Mouse (Mus musculus): ENCODE measurements around the gene Asb6. TPM values are rescaled to one million over a fixed set of nuclear protein-coding genes. Genes with fewer than 3 reads are reported as not detected.

The Asb6 gene
- total RNA-seq, 2 experiments from 2014 or later = 33.7 to 34.9 TPM

DNA sequence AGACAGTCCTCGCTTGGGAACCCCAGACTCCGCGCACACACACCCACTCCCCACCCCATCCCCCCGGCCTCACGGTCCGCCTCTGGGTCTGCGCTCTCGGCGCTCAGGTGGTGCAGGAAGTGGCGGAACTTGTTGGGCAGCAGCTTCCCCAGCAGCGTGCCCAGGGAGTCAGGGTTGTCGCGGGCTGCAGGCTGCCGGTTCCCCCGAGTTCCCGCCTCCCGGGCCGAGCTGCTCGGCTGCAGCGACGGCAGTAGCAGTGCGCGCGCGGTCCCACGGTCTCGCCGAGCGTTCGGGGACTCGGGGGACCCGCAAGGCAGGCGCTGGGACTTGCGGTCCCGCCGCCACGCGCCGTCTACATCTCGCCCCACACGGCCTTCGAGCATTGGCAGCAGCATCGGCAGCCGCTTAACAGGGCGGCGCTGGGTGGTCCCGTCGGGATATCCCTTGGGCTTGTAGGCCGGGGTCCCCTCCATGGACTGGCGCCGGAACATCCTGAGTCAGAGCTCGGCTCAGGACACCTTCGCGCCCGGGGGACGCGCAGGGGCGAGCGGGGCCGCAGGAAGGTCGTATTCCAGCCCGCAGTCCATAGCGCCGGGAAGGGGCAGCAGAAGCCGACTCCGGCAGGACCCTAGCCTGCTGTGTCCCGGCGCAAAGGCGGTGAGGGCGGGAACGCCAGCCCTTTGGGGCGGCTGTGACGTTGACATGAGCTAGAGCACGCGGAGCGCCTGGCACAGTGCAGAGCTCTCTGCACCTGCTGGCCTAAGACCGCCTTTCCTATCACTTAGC, 28.9 kb downstream of the Asb6 start:
- no peak for DNase-seq (ENCODE audit: low spot score in 2 of 2)

DNA sequence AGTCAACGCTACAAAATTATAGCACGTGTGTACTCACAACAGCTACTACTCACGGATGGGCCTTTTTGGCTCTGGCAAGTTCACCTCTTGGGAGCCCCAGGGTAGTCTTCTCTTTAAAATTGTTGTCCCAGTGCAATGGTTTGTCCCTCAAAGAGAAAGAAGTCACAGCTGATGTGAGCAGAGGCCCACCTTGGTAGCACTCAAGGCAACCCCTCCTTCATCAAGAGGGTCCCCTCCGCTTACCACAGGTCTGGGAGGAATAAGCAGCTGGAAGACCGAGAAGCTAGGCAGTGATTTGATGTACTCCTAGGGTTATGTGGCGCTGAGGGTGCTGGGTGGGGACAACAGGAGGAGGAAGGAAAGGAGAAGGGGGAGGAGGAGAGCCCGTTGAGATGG, 29.5 kb downstream of the Asb6 start:
- DNase-seq (ENCODE audit: low spot score in 2 of 2) = no peak

DNA sequence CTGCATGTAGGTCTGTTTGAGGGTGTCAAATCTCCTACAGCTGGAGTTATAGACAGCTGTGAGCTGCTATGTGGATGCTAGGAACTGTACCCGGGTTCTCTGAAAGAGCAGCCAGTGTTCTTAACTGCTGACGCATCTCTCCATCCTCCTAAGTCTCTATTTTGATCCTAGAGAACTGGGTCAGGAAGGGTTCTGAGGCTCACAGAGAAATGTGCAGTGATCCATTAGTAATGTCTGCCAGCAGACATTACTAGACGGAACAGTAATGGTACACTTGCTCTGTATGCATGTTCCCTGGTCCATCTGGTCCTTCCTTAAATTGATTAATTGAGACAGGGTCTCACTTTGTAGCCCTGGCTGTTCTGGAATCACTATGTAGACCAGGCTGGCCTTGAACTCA, 30.7 kb downstream of the Asb6 start:
- DNase-seq (ENCODE audit: low spot score in 2 of 2) = no peak

DNA sequence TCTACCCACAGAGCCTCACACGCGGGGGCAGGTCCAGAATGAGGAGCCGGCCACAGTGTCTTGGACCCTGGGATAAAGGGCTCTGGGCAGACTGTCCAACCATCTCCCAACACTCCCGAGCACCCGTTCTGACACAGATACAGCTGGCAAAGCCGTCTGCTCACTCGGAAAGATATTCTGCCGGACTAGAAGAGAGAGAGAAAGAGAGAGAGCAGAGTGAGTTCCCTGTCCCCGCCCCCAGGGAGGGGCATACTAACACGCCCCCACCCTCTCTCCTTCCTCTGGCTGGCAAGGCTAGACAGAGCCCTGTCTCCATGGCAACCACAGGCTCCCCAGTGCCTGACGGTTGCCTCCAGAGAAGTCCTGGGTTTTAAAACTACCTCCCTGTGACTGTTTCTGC, 33.8 kb downstream of the Asb6 start:
- DNase-seq (ENCODE audit: low spot score in 2 of 2) = peak; percentile 73 to 93

DNA sequence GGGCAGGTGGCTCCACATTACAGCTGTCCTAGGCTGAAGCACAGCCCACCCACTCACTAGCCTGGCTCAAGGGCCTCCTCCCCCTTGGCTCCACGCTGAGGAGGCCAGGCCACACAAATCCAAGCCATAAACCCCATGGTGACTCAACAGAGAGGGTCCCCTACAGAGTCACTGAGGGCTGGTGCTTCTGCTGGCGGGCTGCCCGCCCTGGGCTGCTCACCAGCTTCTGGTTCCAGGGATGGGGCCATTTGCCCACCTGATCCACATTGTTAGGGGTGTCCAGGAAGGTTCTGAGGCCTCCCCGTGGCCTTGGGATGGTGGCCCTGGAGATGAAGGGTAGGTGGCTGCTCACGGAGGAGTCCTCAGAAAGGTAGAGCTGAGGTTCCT, 34.3 kb downstream of the Asb6 start:
- no peak for DNase-seq (ENCODE audit: low spot score in 2 of 2)

DNA sequence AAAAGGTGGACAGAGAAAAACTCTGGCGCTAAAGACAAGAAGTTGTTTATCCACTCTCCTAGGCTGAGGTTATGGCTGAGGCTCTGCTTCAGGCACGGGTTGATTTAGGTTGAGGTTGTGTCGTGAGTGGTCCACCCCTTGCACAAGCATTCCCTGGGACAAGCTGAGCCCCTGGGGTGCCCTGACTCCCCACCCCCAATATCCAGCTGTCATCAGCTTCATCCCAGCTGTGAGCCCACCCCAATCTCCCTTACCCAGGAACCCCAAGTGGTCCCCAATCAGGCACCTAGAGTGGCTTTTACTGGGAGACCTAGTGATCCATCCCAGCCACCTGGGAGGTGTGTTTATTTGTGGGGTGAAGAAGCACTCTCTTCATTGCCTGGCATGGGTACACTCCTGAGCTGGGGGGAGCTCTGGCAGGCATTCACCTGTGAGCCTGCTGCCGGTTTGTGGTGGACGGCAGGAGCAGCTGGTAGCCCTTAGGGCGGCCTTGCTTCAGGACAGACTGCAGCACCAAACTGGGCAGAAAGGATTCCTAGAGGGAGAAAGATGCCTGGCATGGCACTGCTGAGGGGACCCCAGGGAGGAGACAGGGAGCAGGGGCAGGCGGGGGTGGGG, 34.8 kb downstream of the Asb6 start:
- DNase-seq (ENCODE audit: low spot score in 2 of 2) = no peak

DNA sequence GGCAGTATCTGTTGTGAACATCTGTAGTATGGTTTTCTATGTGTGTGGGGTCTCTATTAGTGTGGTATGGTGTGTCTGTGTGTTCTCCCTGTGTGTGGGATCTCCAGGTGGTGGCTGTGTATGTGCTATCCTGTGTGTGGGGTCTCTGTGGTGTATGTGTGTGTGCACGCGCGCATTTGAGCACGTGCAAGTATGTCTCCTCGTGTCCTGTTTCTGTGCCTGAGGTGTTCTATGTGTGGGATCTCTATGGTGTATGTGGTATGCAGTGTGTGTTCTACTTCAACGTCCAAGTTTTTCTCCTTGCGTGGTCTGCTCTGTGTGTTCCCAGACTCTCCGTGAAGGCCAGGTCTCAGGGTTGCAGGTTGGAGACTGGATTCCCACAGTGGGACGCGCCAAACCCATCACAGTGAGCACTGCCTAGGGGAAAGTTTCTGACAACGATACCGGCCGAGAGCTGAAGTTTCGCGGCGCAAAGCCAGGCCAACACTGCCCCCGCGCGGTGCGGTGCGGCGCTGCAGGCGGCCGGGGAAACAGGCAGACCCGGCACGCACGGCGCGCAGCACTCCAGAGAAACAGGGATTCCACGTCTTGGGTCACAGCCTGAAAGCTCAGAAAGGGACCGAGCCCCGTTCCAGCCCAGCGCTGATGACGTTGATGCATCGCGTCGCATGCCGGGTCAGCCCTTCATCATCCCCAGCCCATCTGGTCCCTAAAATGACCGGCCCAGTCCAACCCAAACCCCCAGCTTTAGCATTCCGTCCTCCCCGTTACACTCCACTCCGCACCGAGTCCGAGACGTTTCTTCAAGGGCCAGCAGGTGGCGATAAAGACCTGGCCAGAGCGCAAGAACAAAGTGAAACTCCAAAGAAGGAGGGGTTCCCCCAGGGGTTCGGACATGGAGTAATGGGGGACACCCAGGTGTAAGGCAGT, 35.7 kb downstream of the Asb6 start:
- DNase-seq (ENCODE audit: low spot score in 2 of 2) = peak; percentile 97 to 99

DNA sequence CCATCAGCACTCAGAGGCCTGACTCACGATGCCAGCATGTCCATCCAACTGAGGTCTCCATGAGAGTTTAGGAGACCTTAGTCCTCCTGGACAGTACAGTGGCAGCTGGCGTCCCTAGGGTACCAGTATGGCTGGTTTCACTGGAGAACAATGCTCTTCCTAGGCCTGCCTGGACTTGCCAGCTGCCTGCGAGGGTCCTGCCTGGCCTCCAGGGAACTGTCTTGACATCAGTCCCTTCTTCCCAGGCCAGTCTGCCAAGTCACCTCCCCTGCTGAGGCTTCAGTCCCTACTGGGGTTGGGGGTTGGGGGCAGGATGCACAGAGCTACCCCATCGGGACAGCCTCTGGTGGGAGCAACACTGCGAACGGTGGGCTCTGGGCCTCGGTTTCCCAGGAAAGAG, 38.1 kb downstream of the Asb6 start:
- DNase-seq (ENCODE audit: low spot score in 2 of 2) = no peak

DNA sequence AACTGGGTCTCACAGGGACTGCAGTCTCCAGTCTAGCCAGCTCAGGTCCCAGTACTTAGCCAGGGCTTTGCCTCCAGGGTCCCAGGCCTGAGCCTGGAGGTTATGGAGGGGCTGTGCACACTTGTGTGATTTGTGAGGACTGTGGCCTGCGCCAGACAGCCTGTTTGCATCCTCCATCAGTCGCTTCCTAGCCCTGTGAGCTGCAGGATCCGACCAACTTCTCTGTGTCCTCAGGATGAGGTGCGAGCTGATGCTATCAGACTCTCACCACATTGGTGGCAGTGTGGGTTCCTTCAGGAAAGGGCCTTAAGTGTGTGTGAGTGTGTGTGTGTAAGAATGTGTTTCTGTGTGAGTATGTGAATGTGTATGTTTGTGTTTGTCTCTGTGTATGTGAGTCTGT, 42.7 kb downstream of the Asb6 start:
- no peak for DNase-seq (ENCODE audit: low spot score in 2 of 2)

DNA sequence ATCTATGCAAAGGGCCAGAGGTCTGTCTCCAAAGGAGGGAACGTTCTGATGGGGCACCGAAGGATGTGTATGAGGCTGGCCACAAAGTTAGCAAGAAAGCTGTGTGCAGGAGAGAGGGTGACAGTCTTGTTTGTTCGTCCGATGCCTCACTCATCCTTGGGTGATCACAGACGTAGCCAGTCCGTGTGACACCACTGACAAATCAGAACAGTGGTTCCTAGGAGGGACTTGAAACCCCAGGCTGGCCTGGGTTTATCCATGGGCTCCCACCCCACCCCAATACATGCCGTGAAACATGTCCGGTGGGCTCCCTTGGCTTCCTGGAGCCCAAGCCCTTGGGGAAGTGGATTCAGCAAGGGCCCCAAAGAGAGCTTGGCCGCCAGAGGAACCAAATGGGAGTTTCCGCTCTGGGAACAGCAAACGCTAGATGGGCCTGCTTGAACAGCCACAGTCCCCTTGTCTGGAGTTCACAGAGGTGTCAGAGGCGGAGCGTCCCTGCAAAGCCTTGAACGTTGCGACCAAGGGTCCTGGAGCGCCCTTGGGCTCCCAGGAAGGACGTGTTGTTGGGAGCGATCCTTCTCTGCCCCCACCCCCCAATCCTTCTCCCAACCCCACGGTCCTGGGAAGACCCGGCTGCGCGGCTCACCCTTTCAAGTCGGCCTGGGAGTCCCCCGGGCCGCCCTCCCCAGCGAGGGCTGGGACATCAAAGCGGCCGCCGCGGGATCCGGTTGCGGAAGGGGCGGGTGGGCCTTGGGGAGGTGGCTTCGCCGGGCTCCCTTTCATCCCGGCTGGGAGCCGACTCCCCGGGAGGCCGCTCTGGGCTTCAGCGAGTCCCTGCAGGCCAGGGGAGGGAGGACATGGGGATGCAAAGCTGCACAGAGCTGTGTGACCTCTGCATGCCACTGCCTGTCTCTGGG, 45.8 kb downstream of the Asb6 start:
- no peak for DNase-seq (ENCODE audit: low spot score in 2 of 2)

DNA sequence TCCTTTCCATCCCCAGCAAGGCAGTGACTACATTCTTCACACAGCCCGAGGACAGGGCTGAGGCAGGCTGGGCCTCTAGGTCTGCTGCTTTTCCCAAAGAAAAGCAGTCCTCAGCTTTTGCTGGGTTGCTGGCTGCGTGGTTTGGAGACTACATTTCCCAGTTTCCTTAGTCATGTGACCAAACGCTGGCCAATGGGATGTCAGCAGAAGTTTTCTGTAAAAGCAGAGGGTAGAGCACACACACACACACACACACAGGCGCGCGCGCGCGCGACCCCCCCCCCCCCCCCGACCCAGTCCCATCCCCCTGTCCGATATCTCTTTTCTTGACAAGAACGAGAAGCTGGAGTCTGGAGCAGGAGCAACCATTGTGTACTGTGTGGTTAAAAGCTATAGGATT, 46.8 kb downstream of the Asb6 start:
- DNase-seq (ENCODE audit: low spot score in 2 of 2) = peak; percentile 65 to 79

DNA sequence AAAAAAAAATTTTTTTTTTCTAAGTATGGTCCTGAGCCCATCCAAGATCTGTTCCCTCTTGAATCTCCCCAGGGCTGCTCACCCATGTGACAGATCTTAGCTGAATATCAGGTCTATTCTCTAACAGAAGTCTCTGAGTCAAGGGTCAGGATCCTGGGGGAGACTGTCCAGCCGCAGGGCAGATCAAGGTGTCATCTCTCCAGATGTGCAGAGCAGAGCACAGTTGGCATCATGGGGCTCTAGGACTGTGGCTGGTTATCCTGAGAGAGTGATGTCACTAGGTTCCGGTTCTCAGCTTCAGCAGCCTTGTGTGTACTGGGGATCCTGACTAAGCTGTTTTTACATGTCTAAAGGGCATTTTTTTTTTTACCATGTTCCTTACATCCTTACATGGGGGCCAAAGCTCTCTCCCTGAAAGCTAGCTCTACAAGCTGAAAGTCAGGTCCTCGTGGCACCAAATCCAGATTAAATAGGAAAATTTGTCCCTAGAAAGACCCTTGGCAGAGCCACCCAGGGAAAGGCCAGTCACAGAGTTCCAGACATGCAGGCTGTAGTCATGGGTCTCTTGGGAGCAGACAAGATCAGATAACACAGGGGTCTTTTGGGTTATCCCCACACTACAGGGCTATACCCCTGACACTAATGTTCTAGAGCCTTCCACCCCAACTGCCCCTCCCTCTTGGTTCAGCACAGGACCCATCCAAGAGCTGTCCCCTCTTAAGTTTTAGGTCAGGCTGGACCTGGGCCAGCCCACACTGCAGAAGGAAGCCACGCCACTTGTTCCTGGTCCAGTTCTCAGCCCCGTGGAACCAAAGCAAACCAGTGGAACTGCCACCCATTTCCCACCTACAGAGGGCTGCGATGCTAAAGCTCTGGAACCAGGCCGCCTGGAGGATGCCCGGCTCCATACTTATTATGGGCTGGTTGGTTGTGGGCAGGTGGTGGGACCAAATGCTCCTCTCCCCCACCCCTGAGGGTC, 47.5 kb downstream of the Asb6 start:
- DNase-seq (ENCODE audit: low spot score in 2 of 2) = no peak

DNA sequence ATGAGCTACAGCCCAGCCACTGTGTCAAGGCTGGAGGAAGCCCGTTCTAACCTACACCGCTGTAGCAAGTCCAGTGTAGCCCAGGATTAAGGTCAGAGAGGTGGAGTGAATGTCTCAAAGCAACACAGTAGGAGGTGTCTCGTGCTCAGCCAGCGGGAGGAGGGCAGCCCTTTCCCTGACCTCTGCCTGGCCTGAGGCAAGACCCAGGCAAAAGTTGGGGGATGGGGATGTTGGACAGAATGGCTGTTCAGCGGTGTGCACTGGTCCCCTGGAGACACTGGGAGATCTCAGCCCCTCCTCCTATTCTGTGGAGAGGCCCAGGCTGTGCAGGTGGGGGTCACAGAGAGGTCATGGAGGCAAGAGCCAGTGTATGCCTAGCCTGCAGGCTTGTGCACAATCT, 50.9 kb downstream of the Asb6 start:
- no peak for DNase-seq (ENCODE audit: low spot score in 2 of 2)

DNA sequence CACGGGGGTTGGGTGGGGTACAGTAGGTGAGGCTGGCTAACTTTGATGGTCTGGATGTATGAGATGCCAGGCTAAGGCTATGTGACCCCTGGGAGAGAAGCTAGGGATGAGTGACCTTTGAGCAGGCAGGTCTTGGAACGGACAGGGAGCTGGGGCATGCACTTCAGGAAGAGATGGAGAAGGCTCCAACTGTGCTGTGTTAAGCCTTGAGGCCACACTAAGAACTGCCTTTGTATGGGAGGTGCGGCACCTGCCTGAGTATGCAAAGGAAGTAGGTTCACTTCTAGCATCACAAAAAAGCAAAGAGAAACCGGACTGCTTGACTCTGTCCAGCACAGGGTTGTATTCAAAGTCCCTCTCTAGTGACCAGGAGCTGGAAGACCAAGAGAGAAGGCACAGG, 51.9 kb downstream of the Asb6 start:
- no peak for DNase-seq (ENCODE audit: low spot score in 2 of 2)

DNA sequence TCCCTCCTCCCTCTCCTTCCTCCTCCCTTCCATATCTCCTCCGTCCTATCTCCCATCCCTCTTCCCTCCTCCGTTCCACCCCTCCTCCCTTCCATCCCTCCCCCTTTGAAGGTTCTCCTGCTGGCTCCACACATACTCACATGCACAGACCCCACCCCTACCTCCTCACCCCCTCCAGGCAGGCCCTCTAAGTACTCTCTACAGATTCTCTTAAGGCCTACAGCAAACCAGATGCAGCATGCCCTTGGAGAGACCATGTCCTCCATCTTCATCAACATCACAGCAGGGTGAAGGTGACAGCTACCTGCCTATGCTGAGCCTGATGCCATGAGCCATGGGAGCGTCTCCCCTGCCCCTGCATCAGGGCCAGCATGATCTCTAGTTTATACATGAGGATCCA, 52.9 kb downstream of the Asb6 start:
- no peak for DNase-seq (ENCODE audit: low spot score in 2 of 2)

DNA sequence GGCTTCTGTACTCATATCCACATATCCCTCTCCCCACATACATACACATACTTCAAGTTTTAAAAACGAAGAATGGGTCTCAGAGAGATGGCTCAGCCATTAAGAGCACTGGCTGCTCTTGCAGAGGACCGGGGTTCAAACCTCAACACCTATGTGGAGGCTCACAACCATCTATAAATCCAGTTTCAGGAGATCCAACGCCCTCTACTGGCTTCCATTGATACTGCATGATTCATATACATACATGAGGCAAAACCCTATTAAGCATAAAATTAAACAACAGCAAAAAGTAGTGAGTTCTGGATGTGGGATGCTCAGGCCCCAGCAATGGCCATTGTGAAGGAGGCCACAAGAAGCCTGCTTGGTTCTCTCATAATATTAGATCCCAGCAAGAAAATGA, 54.2 kb downstream of the Asb6 start:
- DNase-seq (ENCODE audit: low spot score in 2 of 2) = no peak

DNA sequence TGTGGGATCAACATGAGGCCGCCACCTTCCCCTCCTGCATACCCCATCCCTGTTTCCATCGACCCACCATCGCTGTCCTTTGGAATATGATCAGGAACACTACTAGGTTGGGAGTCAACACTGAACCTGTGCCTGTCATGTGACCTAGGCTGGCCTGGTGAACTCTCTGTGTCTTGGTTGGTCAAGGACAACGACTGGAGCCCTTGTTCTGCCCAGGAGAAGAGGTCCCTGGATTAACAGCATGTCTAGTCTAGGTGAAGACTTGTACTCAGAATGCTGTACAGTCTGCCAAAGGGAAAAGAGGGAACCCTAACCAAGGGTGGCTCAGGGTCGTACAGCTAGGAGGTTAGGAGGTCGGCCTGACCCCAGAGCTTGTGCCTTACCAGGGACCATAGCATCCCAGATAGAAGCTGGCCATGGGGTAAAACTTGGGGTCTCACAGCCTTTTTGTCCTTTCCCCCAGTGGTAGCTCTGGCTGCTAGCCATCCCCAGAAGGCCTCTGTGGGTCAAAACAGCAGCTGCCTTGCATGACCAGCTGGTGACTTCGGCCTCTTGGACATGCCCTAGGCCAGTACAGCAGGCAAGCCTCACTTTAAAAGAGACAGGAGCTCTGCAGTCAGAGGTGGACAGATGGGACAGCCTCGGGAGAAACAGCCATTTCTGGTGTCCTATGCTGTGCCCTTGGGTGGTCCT, 56.7 kb downstream of the Asb6 start:
- no peak for DNase-seq (ENCODE audit: low spot score in 2 of 2)

Measured in layer of hippocampus, postnatal 14 days (tissue).